Mouse (Mus musculus) cerebellum, adult 2 months (tissue): Measurements from ENCODE around the gene Gm43552.

Source experiments
- CTCF ChIP-seq: fragments of 200-500 bp; IDR thresholded peaks from 2 replicates; pipeline ENCODE4 v1.5.1; 2011; ENCODE audit warnings: low read depth, mild to moderate bottlenecking, control low read depth, low read length, moderate library complexity, borderline replicate concordance; ENCODE audit not compliant: insufficient read depth
- POLR2A ChIP-seq: fragments of 200-500 bp; IDR thresholded peaks from 2 replicates; pipeline ENCODE4 v1.6.1; 2011; ENCODE audit warnings: low read length, control low read depth, borderline replicate concordance; ENCODE audit not compliant: insufficient read depth

GRCm38 (mm10) chr5:65531283-65531682 is 38.6 kb upstream of the Gm43552 start:
- TF ChIP-seq POLR2A (no peak), CTCF (no peak)
